Mouse (Mus musculus) bone marrow, adult 2 months (tissue): Measurements from ENCODE around the gene Parp1. TPM values are rescaled to one million over a fixed set of nuclear protein-coding genes. Genes with fewer than 3 reads are reported as not detected.
"Not testable (repeated sequence)": the region's sequence is repeated elsewhere in the genome, so short reads cannot be mapped to it uniquely, and the experiment has no call there.

ENCODE experiments used
- H3K27ac ChIP-seq: fragments of 200-500 bp; 2 replicates; pipeline ENCODE4 v1.5.1; 2012; ENCODE audit warnings: low read depth, mild to moderate bottlenecking, control low read depth, inconsistent platforms, low read length; ENCODE audit not compliant: control insufficient read depth, poor library complexity, insufficient read depth
- H3K4me1 ChIP-seq: fragments of 200-500 bp; 2 replicates; pipeline ENCODE4 v1.6.1; 2011; ENCODE audit warnings: low read length; ENCODE audit not compliant: control insufficient read depth, insufficient read depth
- H3K4me3 ChIP-seq: fragments of 200-500 bp; replicated peaks from 2 replicates; pipeline ENCODE3; 2011; ENCODE audit warnings: mild to moderate bottlenecking, low read depth, low read length, control low read depth; ENCODE audit not compliant: control insufficient read depth
- CTCF ChIP-seq: fragments of 200-500 bp; IDR thresholded peaks from 2 replicates; pipeline ENCODE4 v1.5.1; 2011; ENCODE audit warnings: low read length, control low read depth; ENCODE audit not compliant: control insufficient read depth, insufficient read depth
- POLR2A ChIP-seq: fragments of 200-500 bp; IDR thresholded peaks from 2 replicates; pipeline ENCODE4 v1.6.1; 2011; ENCODE audit warnings: low read depth, mild to moderate bottlenecking, control low read depth, low read length, borderline replicate concordance; ENCODE audit not compliant: control insufficient read depth
- WGBS: fragments of 180-500 bp; shearing (Covaris S2); methylation state at CpG from one replicate; pipeline ENCODE4 v1.1.7; 2018; 5-methylcytosine and 5-hydroxymethylcytosine counted together
- polyA plus RNA-seq: library from polyadenylated mRNA; stranded (reverse); fragments of >200 nt; gene quantifications from 2 replicates; pipeline ENCODE4 v1.2.4, GENCODE M21; 2011; ENCODE audit warnings: low replicate concordance; ENCODE audit not compliant: missing spikeins, insufficient read depth, insufficient read length

The Parp1 gene
- polyA plus RNA-seq, 1 experiment: 57.7 TPM

DNA sequence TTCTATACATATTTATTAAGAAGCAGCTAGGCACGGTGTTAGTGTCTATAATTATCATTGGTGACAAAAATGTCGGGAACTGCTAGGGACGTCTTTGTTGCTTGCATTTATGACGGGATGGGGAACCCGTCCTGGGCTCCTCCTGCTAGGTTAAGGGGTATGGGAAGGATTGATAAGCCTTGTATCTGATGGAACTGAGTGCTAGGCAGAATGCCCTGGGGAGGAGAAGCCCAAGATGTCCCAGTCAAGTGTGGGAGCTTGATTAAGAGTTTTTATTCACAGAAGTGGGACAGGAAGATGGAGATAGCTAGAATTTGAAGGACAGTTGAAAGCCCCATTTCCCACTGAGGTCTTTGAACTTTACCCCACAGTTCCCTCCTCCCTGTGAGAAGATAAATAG, 1.5 kb downstream of the Parp1 start:
- peak overlapping the region; percentile 33 for H3K4me3 ChIP-seq

DNA sequence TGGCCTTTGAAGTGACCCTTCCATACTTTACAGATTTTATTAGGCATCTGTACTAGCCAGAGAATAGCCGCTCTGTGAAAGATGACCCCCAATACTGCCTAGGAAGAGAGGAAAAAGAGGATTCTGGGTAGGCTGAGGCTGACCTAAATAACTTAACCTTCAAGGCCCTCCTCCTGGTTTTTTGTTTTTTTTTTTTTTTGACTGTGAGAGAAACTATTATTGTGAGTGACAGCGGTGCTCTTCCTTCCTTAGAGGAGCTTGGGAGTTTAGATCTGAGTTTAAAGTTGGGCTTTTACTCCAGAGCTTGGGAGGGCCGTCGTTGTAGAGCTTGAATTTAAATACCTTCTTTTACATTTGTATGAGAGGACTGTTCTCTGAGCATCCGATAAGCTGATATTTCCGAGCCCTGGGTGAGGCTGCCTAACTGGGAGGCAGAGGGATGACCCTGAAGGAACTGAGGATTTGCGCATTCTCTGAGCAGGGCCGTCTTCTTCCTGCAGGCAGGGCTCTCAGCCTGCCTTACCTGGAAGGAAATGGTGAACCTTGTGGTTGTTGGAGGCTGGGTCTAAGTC, 2.4 kb downstream of the Parp1 start:
- 85% methylated on average over 8 of the region's 8 CpGs for WGBS
- TF ChIP-seq CTCF (no peak), POLR2A (no peak)
- no peak overlapping the region for H3K4me3 ChIP-seq

More for the DNA sequence above, 1.5 kb downstream of the Parp1 start:
- H3K27ac ChIP-seq: no peak overlapping the region
- WGBS: 14% methylated on average over 5 of the region's 5 CpGs
- TF ChIP-seq CTCF: no peak
- no peak for TF ChIP-seq POLR2A
- H3K4me1 ChIP-seq: peaks cover 4% of the 10 kb centered on the region; the same call in 1 of the 2 replicates

DNA sequence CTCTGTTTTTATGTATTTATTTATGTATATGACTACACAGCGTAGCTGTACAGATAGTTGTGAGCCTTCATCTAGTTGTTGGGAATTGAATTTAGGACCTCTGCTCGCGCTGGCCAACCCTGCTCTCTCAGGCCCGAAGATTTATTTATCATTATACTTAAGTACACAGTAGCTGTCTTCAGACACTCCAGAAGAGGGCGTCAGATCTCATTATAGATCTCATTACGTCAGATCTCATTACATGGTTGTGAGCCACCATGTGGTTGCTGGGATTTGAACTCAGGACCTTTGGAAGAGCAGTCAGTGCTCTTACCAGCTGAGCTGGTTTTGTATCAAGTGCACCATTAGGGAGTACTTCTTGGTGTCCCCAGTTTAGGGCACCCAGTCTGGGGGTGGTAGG, 3.0 kb downstream of the Parp1 start:
- not testable (repeated sequence) for H3K27ac ChIP-seq, H3K4me1 ChIP-seq, H3K4me3 ChIP-seq
- 85% methylated on average over 6 of the region's 6 CpGs for WGBS

More for the DNA sequence above, 2.4 kb downstream of the Parp1 start:
- no peak overlapping the region for H3K27ac ChIP-seq
- peaks cover 4% of the 10 kb centered on the region; the same call in 1 of the 2 replicates for H3K4me1 ChIP-seq

DNA sequence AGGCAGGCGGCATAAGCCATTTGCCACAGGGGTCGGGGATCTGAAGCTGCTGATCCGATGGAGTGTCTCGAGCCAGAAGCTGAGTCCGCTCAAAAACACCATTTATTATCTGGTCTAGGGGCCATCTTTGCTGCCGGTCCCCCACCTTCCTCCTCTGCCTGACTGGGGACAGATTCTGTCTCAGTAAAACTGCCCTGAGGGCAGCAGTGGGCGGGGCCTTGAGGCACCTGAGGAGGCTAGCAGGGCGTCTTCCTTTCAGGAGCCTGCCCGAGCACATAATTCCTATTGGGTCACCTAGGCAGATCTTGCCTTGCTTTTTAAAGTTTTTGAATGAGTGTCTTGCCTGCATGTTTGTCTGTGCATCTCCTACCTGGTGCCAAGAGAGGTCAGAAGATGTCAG, 3.4 kb downstream of the Parp1 start:
- 84% methylated on average over 9 of the region's 9 CpGs for WGBS
- H3K4me1 ChIP-seq: peaks cover 4% of the 10 kb centered on the region; the same call in 1 of the 2 replicates
- TF ChIP-seq POLR2A: no peak
- no peak for TF ChIP-seq CTCF

DNA sequence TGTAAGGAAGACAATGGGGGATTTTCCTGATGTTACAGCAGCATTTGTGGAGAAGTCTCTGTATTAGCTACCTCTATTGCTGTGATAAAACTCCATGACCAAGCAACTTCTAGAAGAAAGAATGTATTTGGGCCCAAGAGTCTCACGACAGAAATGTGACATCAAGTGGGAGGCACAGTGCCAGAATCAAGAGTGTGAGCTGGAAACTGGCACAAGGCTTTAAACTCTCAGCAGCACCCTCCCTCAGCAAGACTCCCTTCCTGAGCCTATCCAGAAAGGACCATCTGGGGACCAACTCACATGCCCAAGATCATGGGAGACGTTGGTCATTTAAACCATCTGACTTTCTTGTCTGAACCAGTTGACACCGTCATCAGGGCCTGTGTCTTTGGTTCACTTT, 7.8 kb downstream of the Parp1 start:
- TF ChIP-seq POLR2A (no peak), CTCF (no peak)
- H3K4me3 ChIP-seq: no peak overlapping the region
- H3K27ac ChIP-seq: no peak overlapping the region
- WGBS: 74% methylated on average over 3 of the region's 3 CpGs
- no peaks in the 10 kb centered on the region for H3K4me1 ChIP-seq

More for the DNA sequence above, 3.4 kb downstream of the Parp1 start:
- Histone ChIP-seq H3K27ac (no peak overlapping the region), H3K4me3 (no peak overlapping the region)

DNA sequence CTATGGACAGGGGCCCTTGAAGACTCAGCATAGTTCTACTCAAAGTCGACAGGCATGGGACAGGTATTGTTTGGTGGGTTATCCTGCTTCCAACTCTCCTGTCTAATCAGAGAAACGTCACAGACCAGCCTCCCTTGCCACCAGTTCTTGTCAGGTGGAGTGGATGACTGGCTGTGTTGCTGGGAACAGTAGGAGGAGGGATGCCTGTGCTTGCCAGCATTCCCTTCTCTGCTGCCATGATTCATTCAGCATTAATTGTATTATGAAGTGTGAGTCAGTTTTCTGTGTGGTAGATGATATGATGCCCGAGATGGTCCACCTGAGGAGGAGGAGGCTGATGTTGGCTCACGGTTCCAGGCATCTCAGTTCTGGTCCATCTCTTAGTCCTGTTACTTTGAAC, 9.1 kb downstream of the Parp1 start:
- 77% methylated on average over 4 of the region's 4 CpGs for WGBS
- Histone ChIP-seq H3K4me3 (no peak overlapping the region), H3K27ac (no peak overlapping the region), H3K4me1 (no peaks in the 10 kb centered on the region)
- TF ChIP-seq CTCF (no peak), POLR2A (no peak)

DNA sequence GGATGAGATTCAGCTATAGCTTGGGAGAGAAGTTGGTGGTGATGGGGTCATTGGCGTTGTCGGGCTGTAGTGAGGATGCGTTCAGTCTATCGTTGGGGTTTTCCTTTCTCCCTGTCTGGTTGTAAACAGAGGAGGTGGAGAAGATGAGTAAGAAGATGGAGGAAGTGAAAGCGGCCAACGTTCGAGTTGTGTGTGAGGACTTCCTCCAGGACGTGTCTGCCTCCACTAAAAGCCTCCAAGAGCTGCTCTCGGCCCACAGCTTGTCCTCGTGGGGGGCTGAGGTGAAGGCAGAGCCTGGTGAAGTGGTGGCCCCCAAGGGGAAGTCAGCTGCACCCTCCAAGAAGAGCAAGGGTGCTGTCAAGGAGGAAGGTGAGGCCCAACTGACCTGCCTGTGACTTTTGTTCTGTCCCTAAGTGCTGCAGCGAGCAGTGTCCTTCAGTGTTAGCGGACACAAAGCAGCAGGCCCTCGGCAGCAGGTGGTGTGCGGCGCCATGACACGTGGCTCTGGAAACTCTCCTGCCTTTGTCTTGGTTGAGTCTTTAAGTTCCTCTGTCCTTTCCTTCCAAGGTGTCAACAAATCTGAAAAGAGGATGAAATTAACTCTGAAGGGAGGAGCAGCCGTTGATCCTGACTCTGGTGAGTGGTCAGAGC, 19.2 kb downstream of the Parp1 start:
- H3K4me1 ChIP-seq: no peaks in the 10 kb centered on the region; the same call in none of the 2 replicates
- 43% methylated on average over 17 of the region's 17 CpGs for WGBS
- peak overlapping the region; percentile 83 for H3K27ac ChIP-seq
- TF ChIP-seq POLR2A: peak; percentile 20; the same call in 1 of the 2 replicates
- TF ChIP-seq CTCF: no peak
- no peak overlapping the region for H3K4me3 ChIP-seq

DNA sequence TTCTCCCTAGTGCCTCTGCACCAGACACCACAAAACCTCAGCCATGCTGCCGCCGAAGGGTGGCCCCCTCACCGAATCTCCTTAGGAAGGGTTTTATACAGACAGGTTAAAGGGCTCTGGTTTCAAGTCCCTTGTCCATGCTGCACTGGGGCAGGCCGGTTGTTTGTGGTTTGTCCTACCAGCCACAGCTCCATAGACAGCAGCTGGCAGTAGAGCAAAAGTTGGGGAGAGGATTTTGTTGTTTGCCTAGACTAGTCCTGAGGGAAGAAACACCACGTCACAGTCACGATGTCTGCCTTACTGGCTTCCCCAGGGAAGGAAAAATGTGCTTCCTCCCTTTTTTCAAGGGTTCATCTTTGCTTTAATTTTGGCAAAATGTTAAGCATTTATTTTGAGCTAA, 31.9 kb downstream of the Parp1 start:
- WGBS: 56% methylated on average over 6 of the region's 6 CpGs
- Histone ChIP-seq H3K4me1 (peaks cover 1% of the 10 kb centered on the region), H3K27ac (peak overlapping the region; percentile 21; the same call in 1 of the 2 replicates), H3K4me3 (no peak overlapping the region)
- TF ChIP-seq POLR2A: no peak
- no peak for TF ChIP-seq CTCF

DNA sequence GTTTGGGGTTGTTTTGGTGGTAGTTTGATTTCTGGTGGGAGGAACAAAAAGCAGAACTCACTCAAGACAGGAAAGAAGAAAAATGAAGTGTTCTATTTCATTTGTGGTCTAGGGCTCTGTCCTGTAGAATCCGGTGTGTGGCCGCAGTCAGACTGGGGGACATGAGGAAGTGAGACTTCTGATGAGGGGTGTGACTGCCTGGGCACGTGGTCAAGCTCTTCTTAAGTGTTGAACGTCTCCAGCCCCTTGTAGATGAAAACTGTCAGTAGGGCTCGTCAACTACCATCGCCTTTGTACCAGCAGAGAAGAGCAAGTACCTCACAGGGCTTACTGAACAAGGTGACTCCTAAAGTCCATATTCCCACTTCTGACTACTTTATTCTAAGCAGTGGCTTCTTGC, 33.1 kb downstream of the Parp1 start:
- TF ChIP-seq POLR2A (no peak), CTCF (no peak)
- peaks cover 3% of the 10 kb centered on the region for H3K4me1 ChIP-seq
- H3K27ac ChIP-seq: peak overlapping the region; percentile 76
- no peak overlapping the region for H3K4me3 ChIP-seq
- 15% methylated on average over 6 of the region's 6 CpGs for WGBS
